ENCODE assay signal across 12 mouse cellular contexts in genomic region chr16:34861744-34862365, GRCm38 (mm10).
DNase-seq lines count a peak whose midpoint lies in the region; ATAC-seq and TF ChIP-seq lines count a peak whose summit lies in the region.
"Had no signal": no experiment of that assay in that cellular context is flagged by ENCODE, and none has a peak within 500 bp of the region (broad histone marks: within the 10 kb centered on the region; RNA-seq: fewer than 3 reads in every experiment).

No protein-coding gene starts in this region.

- WGBS in heart, embryonic 14.5 days = 32% methylated on average over 10 of the region's 10 CpGs
- WGBS in intestine, postnatal 0 days = 41% methylated on average over 10 of the region's 10 CpGs

- H3K4me1 ChIP-seq in heart, embryonic 14.5 days (ENCODE audit: control insufficient read depth in 2 of 2, insufficient read depth in 2 of 2, low read length in 2 of 2) = peaks cover 9 to 11% of the 10 kb centered on the region in 2 experiments
- H3K4me1 ChIP-seq in intestine, postnatal 0 days (replicated peaks; ENCODE audit: control insufficient read depth, insufficient read depth, low read length) = peaks cover 4% of the 10 kb centered on the region; the same call in 1 of the 2 replicates
- H3K4me1 ChIP-seq: forebrain, embryonic 10.5 days had no signal

- no peaks in the 10 kb centered on the region for H3K36me3 ChIP-seq in heart, embryonic 14.5 days (ENCODE audit: control insufficient read depth, insufficient read depth, low read length)
- H3K36me3 ChIP-seq in intestine, postnatal 0 days (ENCODE audit: control insufficient read depth, insufficient read depth) = no peaks in the 10 kb centered on the region
- H3K36me3 ChIP-seq: forebrain, embryonic 10.5 days; hindbrain, embryonic 13.5 days had no signal

- H3K4me2 ChIP-seq in heart, embryonic 14.5 days (ENCODE audit: low read length) = no peak overlapping the region
- no peak overlapping the region for H3K4me2 ChIP-seq in intestine, postnatal 0 days (replicated peaks; ENCODE audit: low read depth)
- H3K4me2 ChIP-seq: hindbrain, embryonic 13.5 days; midbrain, embryonic 11.5 days had no signal

- H3K9ac ChIP-seq in heart, embryonic 14.5 days (ENCODE audit: low read length) = no peak overlapping the region
- H3K9ac ChIP-seq in intestine, postnatal 0 days (ENCODE audit: low read depth, low read length) = no peak overlapping the region
- H3K9ac ChIP-seq: hindbrain, embryonic 13.5 days; liver, embryonic 14.5 days had no signal

- H3K4me3 ChIP-seq in heart, embryonic 14.5 days (ENCODE audit: control insufficient read depth in 1 of 2, insufficient read depth in 1 of 2, low read depth in 1 of 2, low read length in 2 of 2) = no peak overlapping the region
- H3K4me3 ChIP-seq in intestine, postnatal 0 days (ENCODE audit: low read depth, low read length) = no peak overlapping the region
- H3K4me3 ChIP-seq: forebrain, embryonic 10.5 days; hindbrain, embryonic 13.5 days had no signal

- peak overlapping the region; percentile 12 to 34 for H3K27ac ChIP-seq in heart, embryonic 14.5 days (replicated peaks in 1 of 2; ENCODE audit: control insufficient read depth in 1 of 2, insufficient read depth in 1 of 2, low read depth in 2 of 2, low read length in 2 of 2)
- H3K27ac ChIP-seq in intestine, postnatal 0 days (ENCODE audit: low read depth, low read length) = peak overlapping the region; percentile 54; the same call in 1 of the 2 replicates
- H3K27ac ChIP-seq: forebrain, embryonic 10.5 days; hindbrain, embryonic 13.5 days; liver, embryonic 14.5 days had no signal

- intact Hi-C loops in heart, postnatal 14 days (cut with DNase I) = no loop called here
- intact Hi-C loops in gastrocnemius, postnatal 14 days (cut with DNase I; ENCODE audit: low total_unique reads) = no loop called here

- DNase-seq in heart, postnatal 14 days = no peak
- DNase-seq in adipocyte (ENCODE audit: low spot score) = peak; percentile 33
- peak; percentile 29 for DNase-seq in lung, postnatal 10 days
- no peak for DNase-seq in gastrocnemius, postnatal 14 days
- no peak for DNase-seq in retina, embryonic 14.5 days (ENCODE audit: low spot score)

- H3K27me3 ChIP-seq in heart, embryonic 14.5 days (ENCODE audit: control insufficient read depth, insufficient read depth, low read length) = no peaks in the 10 kb centered on the region
- no peaks in the 10 kb centered on the region for H3K27me3 ChIP-seq in intestine, postnatal 0 days (replicated peaks; ENCODE audit: control insufficient read depth, insufficient read depth, low read length)
- H3K27me3 ChIP-seq: hindbrain, embryonic 13.5 days had no signal

- ATAC-seq in heart, embryonic 14.5 days (ENCODE audit: insufficient number of reproducible peaks, insufficient read depth, low FRiP score, low read depth) = no peak
- peak; percentile 89 for ATAC-seq in intestine, postnatal 0 days
- no peak for ATAC-seq in erythroblast, adult 5-6 weeks (replicated peaks; ENCODE audit: low FRiP score, poor library complexity, severe bottlenecking)

- TF ChIP-seq CTCF in intestine, postnatal 0 days (IDR thresholded peaks at IDR 0.05; ENCODE audit: low read depth) = no peak

- H3K9me3 ChIP-seq in heart, embryonic 14.5 days (ENCODE audit: control insufficient read depth, low read length) = no peaks in the 10 kb centered on the region
- no peaks in the 10 kb centered on the region for H3K9me3 ChIP-seq in intestine, postnatal 0 days (ENCODE audit: control insufficient read depth)
- H3K9me3 ChIP-seq: forebrain, embryonic 10.5 days; hindbrain, embryonic 13.5 days had no signal

Comparison
In these comparisons a context has a peak if more than half of its experiments do, and no peak if none do; other contexts are left out.
1. DNase-seq: peak in adipocyte (single experiment) and lung, postnatal 10 days (single experiment); none in heart, postnatal 14 days (0 of 2), gastrocnemius, postnatal 14 days (single experiment) and retina, embryonic 14.5 days (single experiment).